Mouse (Mus musculus) heart, embryonic 16.5 days (tissue): ENCODE measurements around the gene Itga9. TPM values are rescaled to one million over a fixed set of nuclear protein-coding genes. Genes with fewer than 3 reads are reported as not detected.

Experiments
- ATAC-seq: fragments of 200-750 bp; cut with Nextera tagmentation; replicated peaks from 2 replicates; pipeline ENCODE4 v1.8.0; 2017; ENCODE audit warnings: moderate number of reproducible peaks; ENCODE audit not compliant: insufficient read depth, low FRiP score; ENCODE audit errors: extremely low read depth
- H3K27ac ChIP-seq: fragments of 300-500 bp; sonication (generic); 2 replicates; pipeline ENCODE4 v1.5.1; 2014; ENCODE audit warnings: mild to moderate bottlenecking, low read length, control low read depth, moderate library complexity
- H3K27me3 ChIP-seq: fragments of 300-500 bp; sonication (generic); 2 replicates; pipeline ENCODE4 v1.6.1; 2014; ENCODE audit warnings: low read length, mixed read lengths; ENCODE audit not compliant: control insufficient read depth, insufficient read depth
- H3K36me3 ChIP-seq: fragments of 300-500 bp; sonication (generic); 2 replicates; pipeline ENCODE4 v1.6.1; 2014; ENCODE audit not compliant: control insufficient read depth, insufficient read depth
- H3K4me1 ChIP-seq: fragments of 300-500 bp; sonication (generic); 2 replicates; pipeline ENCODE4 v1.6.1; 2014; ENCODE audit warnings: low read length, mixed read lengths; ENCODE audit not compliant: control insufficient read depth, insufficient read depth
- H3K4me2 ChIP-seq: fragments of 300-500 bp; sonication (generic); 2 replicates; pipeline ENCODE4 v1.6.1; 2014; ENCODE audit warnings: low read depth, mild to moderate bottlenecking, control low read depth, low read length
- H3K4me3 ChIP-seq: fragments of 300-500 bp; sonication (generic); 2 replicates; pipeline ENCODE4 v1.5.1; 2014; ENCODE audit warnings: mild to moderate bottlenecking, control low read depth, low read length
- H3K9ac ChIP-seq: fragments of 300-500 bp; sonication (generic); 2 replicates; pipeline ENCODE4 v1.6.1; 2014; ENCODE audit warnings: low read length, control low read depth
- H3K9me3 ChIP-seq: fragments of 300-500 bp; sonication (generic); replicated peaks from 2 replicates; pipeline ENCODE4 v1.6.1; 2016; ENCODE audit warnings: low read length; ENCODE audit not compliant: control insufficient read depth
- WGBS: fragments of 180-500 bp; shearing (Covaris S2); extraction: QIAGEN DNeasy Blood & Tissue Kit; methylation state at CpG from one replicate; pipeline ENCODE4 v1.1.7; 2014; 5-methylcytosine and 5-hydroxymethylcytosine counted together
- polyA plus RNA-seq: library from polyadenylated mRNA; unstranded; fragments of >200 nt; fragmentation: Nextera tagmentation; extraction: Ambion mirVana; gene quantifications from 2 replicates; pipeline ENCODE4 v1.2.1, GENCODE M21; 2015

Itga9 gene
- polyA plus RNA-seq, 1 experiment from 2014 or later, result 3.1 TPM

GRCm38 (mm10) chr9:118915290-118915689 lies 308.8 kb downstream of the Itga9 start:
- Histone ChIP-seq H3K4me1 (peaks cover 3% of the 10 kb centered on the region; the same call in 1 of the 2 replicates), H3K9ac (no peak overlapping the region), H3K27me3 (no peaks in the 10 kb centered on the region), H3K27ac (no peak overlapping the region), H3K36me3 (no peaks in the 10 kb centered on the region), H3K4me3 (no peak overlapping the region), H3K4me2 (no peak overlapping the region), H3K9me3 (peaks cover 3% of the 10 kb centered on the region)
- 50% methylated on average over 5 of the region's 5 CpGs for WGBS
- no peak for ATAC-seq

GRCm38 (mm10) chr9:118919672-118920186 lies 313.2 kb downstream of the Itga9 start:
- no peak overlapping the region for H3K27ac ChIP-seq
- no peak overlapping the region for H3K4me2 ChIP-seq
- WGBS, result 72% methylated on average over 16 of the region's 16 CpGs
- no peak for ATAC-seq
- no peaks in the 10 kb centered on the region for H3K27me3 ChIP-seq
- H3K9me3 ChIP-seq, result peaks cover 3% of the 10 kb centered on the region
- no peak overlapping the region for H3K4me3 ChIP-seq
- H3K4me1 ChIP-seq, result peaks cover 11% of the 10 kb centered on the region
- H3K36me3 ChIP-seq, result no peaks in the 10 kb centered on the region
- H3K9ac ChIP-seq, result no peak overlapping the region

DNA sequence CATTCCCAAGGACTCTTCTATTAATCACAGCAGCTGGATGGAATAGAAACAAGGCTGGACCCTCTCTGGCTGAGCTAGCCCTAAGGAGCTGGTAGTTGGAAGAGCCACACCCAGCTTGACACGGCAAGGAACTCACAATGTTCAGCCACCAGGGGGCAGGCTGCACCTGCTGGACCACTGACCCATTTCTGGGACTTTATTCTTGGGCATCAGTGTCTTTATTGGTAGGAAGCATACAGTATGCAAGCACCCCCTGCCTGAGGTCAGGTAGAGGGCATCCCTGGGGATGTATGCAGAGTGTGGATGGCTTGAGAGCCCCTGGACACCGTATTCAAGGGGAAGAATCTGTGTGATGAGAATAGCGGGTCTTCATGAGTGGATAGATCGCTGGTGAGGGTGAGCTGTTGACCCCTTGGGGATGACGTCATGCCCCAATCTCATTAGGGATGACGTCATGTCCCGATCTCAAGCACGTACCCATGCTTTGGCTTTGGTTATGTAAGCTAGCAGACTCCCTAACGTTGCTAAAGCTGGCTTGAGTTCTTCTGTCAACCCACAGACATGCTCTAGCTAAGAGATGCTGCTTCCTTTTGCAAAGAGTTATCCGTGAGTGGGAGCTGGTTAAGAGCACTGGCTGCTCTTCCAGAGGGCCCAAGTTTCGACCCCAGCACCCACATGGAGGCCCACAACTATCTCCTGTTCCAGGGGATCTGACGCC lies 314.5 kb downstream of the Itga9 start:
- Histone ChIP-seq H3K4me1 (peaks cover 18% of the 10 kb centered on the region), H3K36me3 (no peaks in the 10 kb centered on the region), H3K27me3 (no peaks in the 10 kb centered on the region), H3K9me3 (no peaks in the 10 kb centered on the region), H3K4me3 (no peak overlapping the region), H3K4me2 (no peak overlapping the region), H3K27ac (no peak overlapping the region), H3K9ac (no peak overlapping the region)
- WGBS, result 32% methylated on average over 12 of the region's 12 CpGs
- no peak for ATAC-seq

DNA sequence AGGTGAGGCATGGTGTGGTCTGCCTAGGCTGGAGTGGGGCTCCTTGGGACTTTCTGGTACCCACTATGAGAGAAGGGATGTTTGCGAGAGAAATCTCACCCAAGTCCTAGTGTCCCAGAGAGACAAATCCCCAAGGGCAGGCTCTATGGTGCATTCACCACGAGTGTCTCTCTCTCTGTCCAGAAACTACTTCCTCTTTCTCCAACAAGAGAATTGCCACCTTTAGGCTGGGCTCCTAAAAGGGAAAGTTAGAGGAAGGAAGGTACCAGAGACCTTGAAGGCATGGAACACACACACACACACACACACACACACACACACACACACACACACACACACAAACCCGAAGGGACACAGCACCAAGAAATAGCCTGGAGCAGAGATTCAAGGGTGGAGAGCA lies 315.4 kb downstream of the Itga9 start:
- Histone ChIP-seq H3K4me2 (no peak overlapping the region), H3K27ac (no peak overlapping the region), H3K9ac (no peak overlapping the region), H3K4me3 (no peak overlapping the region), H3K27me3 (no peaks in the 10 kb centered on the region), H3K9me3 (no peaks in the 10 kb centered on the region), H3K36me3 (no peaks in the 10 kb centered on the region), H3K4me1 (peaks cover 18% of the 10 kb centered on the region)
- ATAC-seq, result no peak
- 77% methylated on average over 3 of the region's 3 CpGs for WGBS

DNA sequence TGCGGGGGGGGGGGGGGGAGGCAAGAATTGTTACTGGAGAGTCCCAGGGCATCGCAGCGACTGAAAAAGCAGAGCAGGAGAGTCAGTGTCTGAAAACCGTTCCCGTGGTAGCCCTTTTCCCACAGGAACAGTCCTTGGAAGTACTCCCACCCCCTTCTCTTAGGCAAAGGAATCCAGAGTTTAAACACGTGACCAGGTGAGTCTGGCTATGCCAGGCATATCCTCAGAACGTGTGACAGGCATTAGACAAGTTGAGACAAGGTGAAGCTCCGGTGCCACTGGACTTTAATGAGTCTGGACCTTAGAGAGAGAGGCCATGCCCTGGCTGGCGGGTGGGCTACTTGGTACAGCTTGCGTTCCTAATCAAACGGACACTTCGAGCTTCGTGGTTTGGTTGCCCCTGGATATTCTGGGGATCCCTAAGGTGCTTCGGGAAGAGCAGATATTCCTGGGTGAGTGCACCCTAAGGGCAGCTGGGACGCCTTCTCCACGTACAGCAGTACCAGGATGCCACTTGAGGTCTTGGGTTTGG lies 318.1 kb downstream of the Itga9 start:
- Histone ChIP-seq H3K4me2 (peak overlapping the region; percentile 99), H3K27me3 (no peaks in the 10 kb centered on the region), H3K9me3 (no peaks in the 10 kb centered on the region), H3K36me3 (no peaks in the 10 kb centered on the region), H3K4me3 (peak overlapping the region; percentile 88), H3K27ac (peak overlapping the region; percentile 92; the same call in 1 of the 2 replicates), H3K9ac (peak overlapping the region; percentile 82), H3K4me1 (peaks cover 33% of the 10 kb centered on the region)
- 0 out of 2 replicates have a peak, but pooled peaks have one; percentile 0 for ATAC-seq
- WGBS, result 20% methylated on average over 15 of the region's 16 CpGs

- ATAC-seq, result peak; percentile 91
- Histone ChIP-seq H3K27ac (peak overlapping the region; percentile 92), H3K9me3 (no peaks in the 10 kb centered on the region), H3K36me3 (peaks cover 2% of the 10 kb centered on the region; the same call in 1 of the 2 replicates), H3K4me1 (peaks cover 30% of the 10 kb centered on the region), H3K9ac (peak overlapping the region; percentile 96), H3K27me3 (no peaks in the 10 kb centered on the region), H3K4me3 (peak overlapping the region; percentile 88), H3K4me2 (peak overlapping the region; percentile 99)
- WGBS, result under 1% methylated on average over 53 of the region's 53 CpGs
These were observed 319.0 kb downstream of the Itga9 start for GRCm38 (mm10) chr9:118925286-118926110.

- peak; percentile 31 for ATAC-seq
- peak within 1 kb of the TSS; percentile 92 for H3K27ac ChIP-seq
- H3K27me3 ChIP-seq, result no peaks in the 10 kb centered on the region
- under 1% methylated on average over 45 of the region's 73 CpGs for WGBS
- peaks cover 26% of the 10 kb centered on the region for H3K4me1 ChIP-seq
- H3K9me3 ChIP-seq, result no peaks in the 10 kb centered on the region
- peaks cover 2% of the 10 kb centered on the region; the same call in 1 of the 2 replicates for H3K36me3 ChIP-seq
- H3K9ac ChIP-seq, result peak within 1 kb of the TSS; percentile 96
- H3K4me2 ChIP-seq, result peak within 1 kb of the TSS; percentile 99
- H3K4me3 ChIP-seq, result peak within 1 kb of the TSS; percentile 88
These were observed 319.7 kb downstream of the Itga9 start, which contains the start of gene Ctdspl for GRCm38 (mm10) chr9:118926111-118926650. Gene Ctdspl, plus strand, starts transcription at chr9:118926453.

- peak; percentile 25 for ATAC-seq
- Histone ChIP-seq H3K4me3 (peak overlapping the region; percentile 88), H3K4me2 (peak overlapping the region; percentile 99), H3K9me3 (no peaks in the 10 kb centered on the region), H3K36me3 (peaks cover 2% of the 10 kb centered on the region; the same call in 1 of the 2 replicates), H3K4me1 (peaks cover 25% of the 10 kb centered on the region), H3K27me3 (no peaks in the 10 kb centered on the region), H3K27ac (peak overlapping the region; percentile 92), H3K9ac (peak overlapping the region; percentile 96)
- 2% methylated on average over 44 of the region's 68 CpGs for WGBS
These were observed 320.3 kb downstream of the Itga9 start for GRCm38 (mm10) chr9:118926688-118927321.
